Mouse (Mus musculus): ENCODE data around the gene Il11ra2.
"Not testable (repeated sequence)": the region's sequence is repeated elsewhere in the genome, so short reads cannot be mapped to it uniquely, and the experiment has no call there.

Gene Il11ra2

GRCm38 (mm10) chr4:42661793-42662192 is at the start of gene Il11ra2:
Il11ra2 (minus strand) TSS chr4:42661893.
- DNase-seq (ENCODE audit: inconsistent ontology term): not testable (repeated sequence)

GRCm38 (mm10) chr4:42682183-42682524 is 20.5 kb upstream of the Il11ra2 start:
- not testable (repeated sequence) for DNase-seq (ENCODE audit: inconsistent ontology term)

GRCm38 (mm10) chr4:42681473-42682182 is 19.9 kb upstream of the Il11ra2 start:
- not testable (repeated sequence) for DNase-seq (ENCODE audit: inconsistent ontology term)

DNA sequence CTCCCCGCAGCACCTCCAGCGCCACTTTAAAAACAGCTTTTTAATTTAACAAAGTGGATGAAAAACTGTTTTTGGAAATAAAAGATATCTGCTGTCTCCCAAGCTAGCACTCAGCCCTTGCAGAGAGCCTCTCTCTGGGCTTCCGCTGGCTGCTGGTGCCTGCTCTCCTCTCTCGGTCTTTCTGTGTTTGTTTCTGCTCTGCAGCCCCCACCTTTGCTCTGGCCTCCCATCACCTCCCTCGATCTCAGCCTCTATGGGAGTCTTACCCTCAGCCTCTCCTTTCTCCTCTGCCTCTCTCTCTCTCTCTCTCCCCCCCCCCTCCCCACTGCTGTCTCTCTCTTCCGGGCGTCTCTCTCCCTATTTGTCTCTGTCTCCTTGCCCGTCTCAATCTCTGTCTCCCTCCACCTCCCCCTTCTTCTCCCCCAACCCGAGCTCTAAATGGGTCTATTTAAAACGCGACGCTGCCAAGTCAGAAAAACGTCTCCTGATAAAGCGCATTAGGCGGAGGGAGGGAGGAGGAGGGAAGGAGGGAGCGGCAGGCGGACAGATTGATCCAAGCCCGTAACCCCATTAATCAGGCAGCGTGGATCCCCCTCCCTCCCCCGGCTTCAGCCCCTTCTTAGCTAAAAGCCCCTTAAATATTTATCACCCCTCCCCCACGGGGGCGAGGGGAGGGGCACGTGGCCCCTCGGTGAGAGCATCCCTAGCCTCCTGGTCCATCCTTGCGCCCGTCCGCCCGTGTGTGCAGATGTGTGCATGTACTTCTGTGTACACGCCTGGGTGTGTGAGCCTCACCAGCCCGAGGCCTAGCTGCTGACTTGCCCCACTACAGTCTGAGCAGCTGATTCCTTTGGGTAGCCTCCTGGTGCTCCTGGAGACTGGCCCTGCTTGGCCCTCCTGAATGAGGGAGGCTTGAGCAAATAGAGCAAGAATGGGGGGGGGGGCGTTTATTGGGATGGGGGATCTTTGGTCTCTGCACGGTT is 19.0 kb upstream of the Il11ra2 start:
- DNase-seq (ENCODE audit: inconsistent ontology term): not testable (repeated sequence)

GRCm38 (mm10) chr4:42679365-42679764 is 17.7 kb upstream of the Il11ra2 start:
- not testable (repeated sequence) for DNase-seq (ENCODE audit: inconsistent ontology term)

DNA sequence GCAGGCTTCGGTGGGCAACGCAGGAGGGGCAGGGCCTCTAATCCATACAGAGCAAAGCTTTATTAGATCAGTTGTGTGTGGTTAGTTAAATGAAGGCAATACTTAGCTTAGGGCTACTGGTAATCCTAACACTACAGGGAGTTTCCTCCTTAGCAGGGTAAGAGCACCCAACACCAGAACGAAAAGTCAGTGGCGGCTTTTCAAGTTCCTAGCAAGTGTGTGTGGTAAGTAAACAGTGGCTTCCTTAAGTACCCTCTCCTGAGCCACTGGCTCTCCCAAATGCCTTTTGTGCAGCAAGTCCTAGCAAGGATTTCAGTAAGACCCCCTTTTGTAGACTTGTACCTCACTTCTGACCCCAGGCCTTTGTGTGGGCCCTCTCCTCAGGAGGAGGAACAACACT is 13.7 kb upstream of the Il11ra2 start:
- not testable (repeated sequence) for DNase-seq (ENCODE audit: inconsistent ontology term)

DNA sequence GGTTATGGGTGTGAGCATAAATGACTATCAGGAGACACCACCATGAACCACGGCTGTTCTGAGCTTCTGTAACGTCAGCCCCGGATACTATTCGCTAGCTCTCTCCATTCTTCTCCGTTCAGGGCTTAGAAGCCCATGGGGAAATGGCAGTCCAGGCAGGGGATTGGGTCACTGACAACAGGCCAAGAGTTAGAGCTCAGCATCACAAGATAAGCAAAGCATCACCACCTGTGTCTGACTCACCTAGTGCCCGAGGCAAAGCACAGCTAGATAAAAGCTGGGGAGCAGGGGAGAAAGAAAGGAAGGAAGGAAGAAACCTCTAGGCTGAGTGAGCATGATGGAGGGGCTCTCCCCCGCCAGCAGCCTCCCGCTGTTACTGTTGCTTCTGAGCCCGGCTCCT is 6.7 kb downstream of the Il11ra2 start, which contains the start of gene Ccl27b:
Gene Ccl27b (plus strand): TSS at position 301 of the 400 bp plus-strand sequence.
- not testable (repeated sequence) for DNase-seq (ENCODE audit: inconsistent ontology term)

DNA sequence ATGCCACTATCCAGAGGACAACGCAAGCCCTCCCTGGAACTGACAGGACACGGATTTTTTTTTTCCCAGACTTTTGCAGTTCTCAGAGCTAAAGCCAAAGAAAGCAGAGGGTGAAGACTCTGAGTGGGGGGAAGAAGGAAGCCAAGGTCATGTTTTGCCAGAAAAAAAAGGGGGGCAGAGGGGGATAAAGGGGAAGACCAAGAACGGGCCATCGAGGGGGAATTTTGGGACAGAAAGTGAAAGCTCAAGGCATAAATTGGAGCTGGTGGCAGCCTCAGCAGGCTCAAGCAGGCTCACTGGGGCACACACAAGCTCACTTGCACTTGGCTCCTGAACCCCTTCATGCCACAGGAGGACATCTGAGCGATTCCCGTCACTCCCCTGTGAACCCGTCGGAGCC is 32.3 kb downstream of the Il11ra2 start, which contains the start of gene Gm2564:
Gene Gm2564 (plus strand): TSS at position 301 of the 400 bp plus-strand sequence.
- not testable (repeated sequence) for DNase-seq (ENCODE audit: inconsistent ontology term)

DNA sequence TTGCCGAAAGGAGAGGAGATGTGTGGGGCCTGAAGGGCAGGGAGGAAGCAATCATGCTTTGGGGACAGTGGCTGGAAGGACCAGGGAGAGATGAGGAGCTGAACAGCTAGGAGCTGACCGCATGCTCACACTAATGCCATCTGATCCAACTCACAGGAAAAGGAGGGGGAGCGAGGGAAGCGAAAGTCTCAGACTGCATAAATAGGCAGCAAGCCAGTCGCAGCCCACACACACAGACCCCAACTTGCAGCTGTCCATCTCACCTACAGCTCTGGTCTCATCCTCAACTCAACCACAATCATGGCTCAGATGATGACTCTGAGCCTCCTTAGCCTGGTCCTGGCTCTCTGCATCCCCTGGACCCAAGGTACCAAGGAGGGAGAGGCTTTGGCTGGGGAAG is 49.8 kb downstream of the Il11ra2 start, which contains the start of gene Gm10591:
Gene Gm10591 (plus strand): TSS at position 301 of the 400 bp plus-strand sequence.
- DNase-seq (ENCODE audit: inconsistent ontology term): not testable (repeated sequence)
